Mouse (Mus musculus) cortical plate, adult 2 months (tissue): ENCODE measurements around the gene Nfkb1.

Source experiments
- CTCF ChIP-seq: fragments of 200-500 bp; IDR thresholded peaks from 2 replicates; pipeline ENCODE4 v1.5.1; 2011; ENCODE audit warnings: mild to moderate bottlenecking, control low read depth, low read length; ENCODE audit not compliant: insufficient read depth; ENCODE audit errors: extremely low read depth
- POLR2A ChIP-seq: fragments of 200-500 bp; IDR thresholded peaks from 2 replicates; pipeline ENCODE4 v1.6.1; 2011; ENCODE audit warnings: mild to moderate bottlenecking, low read length, control low read depth; ENCODE audit not compliant: insufficient read depth; ENCODE audit errors: extremely low read depth

GRCm38 (mm10) chr3:135594238-135594917 is 97.0 kb downstream of the Nfkb1 start:
- TF ChIP-seq POLR2A (no peak), CTCF (no peak)
